Mouse (Mus musculus) limb, embryonic 15.5 days (tissue): Measurements from ENCODE around the gene Mgme1. TPM values are rescaled to one million over a fixed set of nuclear protein-coding genes. Genes with fewer than 3 reads are reported as not detected.

Source experiments
- ATAC-seq: fragments of 200-750 bp; cut with Nextera tagmentation; 2 replicates; pipeline ENCODE4 v1.8.0; 2017; ENCODE audit warnings: low read depth, moderate TSS enrichment; ENCODE audit not compliant: insufficient number of reproducible peaks, low FRiP score, low TSS enrichment
- H3K27ac ChIP-seq: fragments of 300-500 bp; sonication (generic); 2 replicates; pipeline ENCODE4 v1.5.1; 2015; ENCODE audit warnings: moderate library complexity, mild to moderate bottlenecking, inconsistent platforms
- H3K27me3 ChIP-seq: fragments of 300-500 bp; sonication (generic); 2 replicates; pipeline ENCODE4 v1.6.1; 2015; ENCODE audit warnings: inconsistent platforms
- H3K36me3 ChIP-seq: fragments of 300-500 bp; sonication (generic); 2 replicates; pipeline ENCODE4 v1.6.1; 2015; ENCODE audit warnings: inconsistent platforms
- H3K4me1 ChIP-seq: fragments of 300-500 bp; sonication (generic); 2 replicates; pipeline ENCODE4 v1.6.1; 2015; ENCODE audit warnings: inconsistent platforms
- H3K4me2 ChIP-seq: fragments of 300-500 bp; sonication (generic); 2 replicates; pipeline ENCODE4 v1.6.1; 2015; ENCODE audit warnings: mild to moderate bottlenecking, inconsistent platforms
- H3K4me3 ChIP-seq: fragments of 300-500 bp; sonication (generic); 2 replicates; pipeline ENCODE4 v1.5.1; 2015; ENCODE audit warnings: mild to moderate bottlenecking, inconsistent platforms
- H3K9ac ChIP-seq: fragments of 300-500 bp; sonication (generic); 2 replicates; pipeline ENCODE4 v1.6.1; 2015; ENCODE audit warnings: inconsistent platforms
- H3K9me3 ChIP-seq: fragments of 300-500 bp; sonication (generic); 2 replicates; pipeline ENCODE4 v1.6.1; 2016; ENCODE audit warnings: inconsistent platforms
- WGBS: fragments of 180-500 bp; shearing (Covaris S2); methylation state at CpG from one replicate; pipeline ENCODE4 v1.1.7; 2015; 5-methylcytosine and 5-hydroxymethylcytosine counted together
- polyA plus RNA-seq: library from polyadenylated mRNA; unstranded; fragments of >200 nt; fragmentation: Nextera tagmentation; extraction: Ambion mirVana; gene quantifications from 2 replicates; pipeline ENCODE4 v1.2.1, GENCODE M21; 2015

The Mgme1 gene
- polyA plus RNA-seq, 1 experiment from 2014 or later: 18.7 TPM

DNA sequence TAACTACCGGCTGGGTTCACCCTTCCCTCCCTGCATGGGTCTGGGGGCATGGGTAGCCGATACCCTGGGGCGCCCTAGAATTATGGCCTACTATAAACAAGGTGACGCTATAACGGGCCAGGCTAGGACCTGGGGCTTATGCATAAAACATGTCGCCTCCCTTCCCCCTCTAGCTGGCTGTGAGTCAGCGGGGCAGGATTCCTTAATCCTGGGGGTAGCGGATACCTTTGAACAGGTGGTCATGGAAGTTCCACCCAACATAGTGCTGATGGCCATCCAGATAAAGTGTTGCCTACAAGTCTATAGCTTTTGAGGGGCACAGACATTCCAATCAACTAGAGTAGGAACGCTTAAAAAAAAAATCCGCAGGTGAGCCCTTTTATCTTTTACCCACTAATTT is 59.5 kb downstream of the Mgme1 start:
- Histone ChIP-seq H3K27me3 (peaks cover 65% of the 10 kb centered on the region), H3K4me3 (peak overlapping the region; percentile 56), H3K4me2 (peak overlapping the region; percentile 99), H3K36me3 (no peaks in the 10 kb centered on the region), H3K9ac (no peak overlapping the region), H3K27ac (no peak overlapping the region), H3K4me1 (peaks cover 39% of the 10 kb centered on the region), H3K9me3 (no peaks in the 10 kb centered on the region)
- no peak for ATAC-seq
- 1% methylated on average over 10 of the region's 10 CpGs for WGBS

DNA sequence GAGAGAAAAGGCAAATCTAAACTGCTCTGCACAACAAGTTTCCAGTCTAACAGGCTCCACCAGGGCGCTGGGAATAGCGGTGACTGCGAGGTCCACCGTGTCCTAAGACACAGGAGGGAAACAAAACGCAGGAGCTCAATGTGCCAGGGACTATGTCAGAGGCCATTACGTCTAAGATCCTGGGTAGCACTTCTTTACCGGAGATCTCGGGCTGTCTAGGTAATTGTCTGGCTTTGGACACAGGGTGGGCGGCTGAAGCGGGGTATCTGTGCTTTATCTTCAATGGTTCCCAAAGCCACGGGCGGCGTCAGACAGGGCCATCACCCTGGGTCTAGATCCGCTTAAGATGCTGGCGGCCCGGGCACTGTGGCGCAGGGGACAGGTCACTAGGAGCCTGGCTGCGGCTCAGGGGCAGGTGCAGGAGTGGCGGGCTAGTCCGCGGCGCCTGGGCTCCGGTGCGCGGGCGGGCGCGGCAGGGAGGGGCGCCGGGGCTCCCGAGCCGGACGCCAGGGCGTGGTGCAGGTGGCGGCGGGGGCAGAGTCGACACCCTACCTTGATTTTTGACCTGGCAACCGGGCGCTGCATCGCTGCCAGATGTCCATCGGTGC is 60.0 kb downstream of the Mgme1 start:
- H3K4me1 ChIP-seq: peaks cover 39% of the 10 kb centered on the region
- H3K9ac ChIP-seq: peak overlapping the region; percentile 39
- peak overlapping the region; percentile 99 for H3K4me2 ChIP-seq
- H3K4me3 ChIP-seq: peak overlapping the region; percentile 56
- no peak overlapping the region for H3K27ac ChIP-seq
- ATAC-seq: no peak
- no peaks in the 10 kb centered on the region for H3K36me3 ChIP-seq
- peaks cover 70% of the 10 kb centered on the region for H3K27me3 ChIP-seq
- 1% methylated on average over 41 of the region's 41 CpGs for WGBS
- H3K9me3 ChIP-seq: no peaks in the 10 kb centered on the region

Other genes starting within 250 kb of the Mgme1 start
- gene Banf2, start 237.6 kb upstream of the Mgme1 start, polyA plus RNA-seq: not detected in 2 replicates
- gene Snx5, start 243 bp downstream of the Mgme1 start, polyA plus RNA-seq: 107 and 120 TPM in 2 replicates
- gene Ovol2, start 61.5 kb downstream of the Mgme1 start, polyA plus RNA-seq: 1.6 and 2.3 TPM in 2 replicates
- gene Kat14, start 98.3 kb downstream of the Mgme1 start, polyA plus RNA-seq: 40.1 and 41.8 TPM in 2 replicates
- gene Pet117, start 98.3 kb downstream of the Mgme1 start, polyA plus RNA-seq: 2.3 and 3.4 TPM in 2 replicates